Mouse (Mus musculus): ENCODE results near the gene Irf2bp2. TPM values are rescaled to one million over a fixed set of nuclear protein-coding genes. Genes with fewer than 3 reads are reported as not detected.
A peak's percentile ranks its signal among the peaks of the same experiment; 100 is the strongest.
"Not testable (repeated sequence)": the region's sequence is repeated elsewhere in the genome, so short reads cannot be mapped to it uniquely, and the experiment has no call there.

Irf2bp2 gene
- polyA plus RNA-seq, 1 experiment from 2014 or later, result 9.3 TPM

GRCm38 (mm10) chr8:126602641-126603040, 8.9 kb upstream of the Irf2bp2 start:
- Histone ChIP-seq H3K4me1 (ENCODE audit: insufficient read depth) (peaks cover 35% of the 10 kb centered on the region), H3K27me3 (ENCODE audit: insufficient read depth, low read length) (no peaks in the 10 kb centered on the region), H3K9me3 (ENCODE audit: low read depth, low read length) (no peaks in the 10 kb centered on the region), H3K4me2 (no peak overlapping the region), H3K36me3 (ENCODE audit: insufficient read depth) (no peaks in the 10 kb centered on the region), H3K9ac (no peak overlapping the region), H3K4me3 (ENCODE audit: low read depth, low read length) (no peak overlapping the region), H3K27ac (ENCODE audit: low read depth) (peak overlapping the region; percentile 84)
- ATAC-seq (ENCODE audit: insufficient read depth), result no peak
- DNase-seq, result no peak
- TF ChIP-seq CTCF (IDR thresholded peaks at IDR 0.05; ENCODE audit: low read depth), result no peak
- WGBS, result 58% methylated on average over 8 of the region's 8 CpGs

DNA sequence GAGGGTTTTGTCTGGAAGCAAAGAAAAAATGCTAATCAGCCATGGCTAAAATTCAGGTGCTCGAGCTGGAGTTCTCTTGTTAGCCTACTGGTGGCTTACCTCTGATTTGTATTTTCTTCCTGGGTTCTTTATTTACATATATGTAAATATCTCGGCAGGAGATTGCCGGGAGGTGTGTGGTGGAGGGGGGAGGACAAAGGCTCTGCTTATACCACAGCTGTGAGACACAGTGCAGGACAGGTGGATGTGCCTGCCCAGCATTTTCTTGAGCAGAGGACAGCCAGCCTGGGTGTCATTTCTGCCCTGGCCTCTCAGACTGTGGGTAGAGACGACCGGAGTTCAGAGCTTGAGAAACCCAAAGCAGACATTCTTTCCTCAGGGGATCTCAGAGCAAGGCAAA, 7.5 kb upstream of the Irf2bp2 start:
- WGBS, result 33% methylated on average over 5 of the region's 5 CpGs
- no peaks in the 10 kb centered on the region for H3K9me3 ChIP-seq (ENCODE audit: low read depth, low read length)
- ATAC-seq (ENCODE audit: insufficient read depth) (no peak), DNase-seq (no peak)
- H3K27me3 ChIP-seq (ENCODE audit: insufficient read depth, low read length), result no peaks in the 10 kb centered on the region
- no peaks in the 10 kb centered on the region for H3K36me3 ChIP-seq (ENCODE audit: insufficient read depth)
- no peak for TF ChIP-seq CTCF (IDR thresholded peaks at IDR 0.05; ENCODE audit: low read depth)
- H3K27ac ChIP-seq (ENCODE audit: low read depth), result peak overlapping the region; percentile 13; the same call in 1 of the 2 replicates
- H3K4me3 ChIP-seq (ENCODE audit: low read depth, low read length), result no peak overlapping the region
- H3K4me1 ChIP-seq (ENCODE audit: insufficient read depth), result peaks cover 48% of the 10 kb centered on the region
- H3K4me2 ChIP-seq, result no peak overlapping the region
- no peak overlapping the region for H3K9ac ChIP-seq

DNA sequence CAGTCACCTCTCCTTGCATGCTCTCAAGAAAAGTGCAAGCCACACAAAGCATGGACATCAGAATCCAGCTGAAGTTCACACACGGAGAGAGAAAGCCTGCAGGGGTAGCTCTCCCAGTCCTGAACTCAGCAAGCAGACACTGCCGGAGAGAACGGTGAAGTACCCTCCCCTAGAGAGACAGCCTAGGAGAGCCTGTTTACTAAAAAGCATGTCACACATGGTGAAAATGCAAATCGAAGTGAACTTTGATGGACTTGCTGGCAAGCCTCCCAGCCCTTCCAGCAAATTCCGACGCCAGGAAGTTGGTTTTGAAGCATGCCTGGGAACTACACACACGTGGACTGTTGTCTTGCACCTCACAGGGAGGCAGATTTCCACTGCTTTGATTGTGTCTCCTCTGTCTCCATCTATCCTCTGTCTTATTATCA, 7.0 kb upstream of the Irf2bp2 start:
- H3K4me3 ChIP-seq (ENCODE audit: low read depth, low read length), result no peak overlapping the region
- 4% methylated on average over 7 of the region's 7 CpGs for WGBS
- H3K27me3 ChIP-seq (ENCODE audit: insufficient read depth, low read length), result no peaks in the 10 kb centered on the region
- ATAC-seq (ENCODE audit: insufficient read depth) (no peak), DNase-seq (peak; percentile 86)
- H3K9me3 ChIP-seq (ENCODE audit: low read depth, low read length), result no peaks in the 10 kb centered on the region
- H3K27ac ChIP-seq (ENCODE audit: low read depth), result peak overlapping the region; percentile 13; the same call in 1 of the 2 replicates
- H3K4me1 ChIP-seq (ENCODE audit: insufficient read depth), result peaks cover 48% of the 10 kb centered on the region
- H3K4me2 ChIP-seq, result 0 out of 2 replicates have a peak overlapping the region, but pooled peaks have one; percentile 4
- no peak for TF ChIP-seq CTCF (IDR thresholded peaks at IDR 0.05; ENCODE audit: low read depth)
- H3K36me3 ChIP-seq (ENCODE audit: insufficient read depth), result no peaks in the 10 kb centered on the region
- H3K9ac ChIP-seq, result no peak overlapping the region

GRCm38 (mm10) chr8:126600388-126600787, 6.6 kb upstream of the Irf2bp2 start:
- not testable (repeated sequence) for H3K9ac ChIP-seq; ATAC-seq (ENCODE audit: insufficient read depth); H3K9me3 ChIP-seq (ENCODE audit: low read depth, low read length); H3K4me3 ChIP-seq (ENCODE audit: low read depth, low read length); H3K27me3 ChIP-seq (ENCODE audit: insufficient read depth, low read length); DNase-seq; H3K36me3 ChIP-seq (ENCODE audit: insufficient read depth)
- peak overlapping the region; percentile 13; the same call in 1 of the 2 replicates for H3K27ac ChIP-seq (ENCODE audit: low read depth)
- H3K4me1 ChIP-seq (ENCODE audit: insufficient read depth), result peaks cover 53% of the 10 kb centered on the region
- WGBS, result 85% methylated on average over 5 of the region's 6 CpGs
- 0 out of 2 replicates have a peak overlapping the region, but pooled peaks have one; percentile 4 for H3K4me2 ChIP-seq

GRCm38 (mm10) chr8:126599297-126599696, 5.5 kb upstream of the Irf2bp2 start:
- ATAC-seq (ENCODE audit: insufficient read depth) (no peak), DNase-seq (no peak)
- Histone ChIP-seq H3K4me3 (ENCODE audit: low read depth, low read length) (no peak overlapping the region), H3K27ac (ENCODE audit: low read depth) (no peak overlapping the region), H3K9me3 (ENCODE audit: low read depth, low read length) (no peaks in the 10 kb centered on the region), H3K36me3 (ENCODE audit: insufficient read depth) (no peaks in the 10 kb centered on the region), H3K9ac (no peak overlapping the region), H3K4me2 (no peak overlapping the region), H3K4me1 (ENCODE audit: insufficient read depth) (peaks cover 60% of the 10 kb centered on the region), H3K27me3 (ENCODE audit: insufficient read depth, low read length) (no peaks in the 10 kb centered on the region)
- WGBS, result 77% methylated on average over 4 of the region's 4 CpGs
- TF ChIP-seq CTCF (IDR thresholded peaks at IDR 0.05; ENCODE audit: low read depth), result no peak

DNA sequence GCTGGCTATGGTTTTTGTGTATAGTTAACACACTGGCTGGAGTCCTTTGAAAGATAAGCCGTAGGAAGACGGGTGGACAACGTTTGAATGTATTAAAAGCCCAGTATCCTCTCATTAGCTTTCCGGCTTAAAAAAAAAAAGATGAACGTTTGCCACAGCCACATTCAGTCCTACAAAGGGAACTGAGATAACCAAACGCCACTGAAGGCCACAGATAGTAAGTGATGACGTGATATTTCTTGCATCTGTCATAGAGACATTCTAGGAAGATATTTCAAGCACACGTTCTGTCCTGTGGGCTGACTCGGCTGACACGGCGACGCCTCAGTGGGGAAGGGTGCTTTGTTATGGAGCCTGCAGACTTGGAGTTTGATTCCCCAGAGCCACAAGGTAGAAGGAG, 4.4 kb upstream of the Irf2bp2 start:
- H3K36me3 ChIP-seq (ENCODE audit: insufficient read depth), result no peaks in the 10 kb centered on the region
- TF ChIP-seq CTCF (IDR thresholded peaks at IDR 0.05; ENCODE audit: low read depth), result no peak
- H3K27me3 ChIP-seq (ENCODE audit: insufficient read depth, low read length), result no peaks in the 10 kb centered on the region
- no peak overlapping the region for H3K9ac ChIP-seq
- no peak overlapping the region for H3K4me3 ChIP-seq (ENCODE audit: low read depth, low read length)
- H3K4me1 ChIP-seq (ENCODE audit: insufficient read depth), result peaks cover 54% of the 10 kb centered on the region
- no peak overlapping the region for H3K4me2 ChIP-seq
- H3K27ac ChIP-seq (ENCODE audit: low read depth), result peak overlapping the region; percentile 100
- WGBS, result 16% methylated on average over 12 of the region's 12 CpGs
- DNase-seq (peak; percentile 62), ATAC-seq (ENCODE audit: insufficient read depth) (no peak)
- no peaks in the 10 kb centered on the region for H3K9me3 ChIP-seq (ENCODE audit: low read depth, low read length)

- TF ChIP-seq CTCF (IDR thresholded peaks at IDR 0.05; ENCODE audit: low read depth), result no peak
- peak overlapping the region; percentile 99 for H3K4me2 ChIP-seq
- peak overlapping the region; percentile 60; the same call in 1 of the 2 replicates for H3K4me3 ChIP-seq (ENCODE audit: low read depth, low read length)
Observed at GRCm38 (mm10) chr8:126596721-126597120, 2.9 kb upstream of the Irf2bp2 start.

More at GRCm38 (mm10) chr8:126596721-126597120, 2.9 kb upstream of the Irf2bp2 start:
- Histone ChIP-seq H3K9ac (peak overlapping the region; percentile 41), H3K4me1 (ENCODE audit: insufficient read depth) (peaks cover 46% of the 10 kb centered on the region), H3K36me3 (ENCODE audit: insufficient read depth) (peaks cover 11% of the 10 kb centered on the region), H3K9me3 (ENCODE audit: low read depth, low read length) (no peaks in the 10 kb centered on the region), H3K27me3 (ENCODE audit: insufficient read depth, low read length) (no peaks in the 10 kb centered on the region), H3K27ac (ENCODE audit: low read depth) (peak overlapping the region; percentile 100)
- DNase-seq, result no peak
- ATAC-seq (ENCODE audit: insufficient read depth), result no peak
- 48% methylated on average over 5 of the region's 5 CpGs for WGBS
